Mouse (Mus musculus) midbrain, embryonic 14.5 days (tissue): ENCODE results near the gene Bcl2l11. TPM values are rescaled to one million over a fixed set of nuclear protein-coding genes. Genes with fewer than 3 reads are reported as not detected.

Experiments
- ATAC-seq: fragments of 200-750 bp; cut with Nextera tagmentation; 2 replicates; pipeline ENCODE4 v1.8.0; 2017; ENCODE audit warnings: moderate number of reproducible peaks, moderate library complexity; ENCODE audit not compliant: low FRiP score, low TSS enrichment
- DNase-seq: peaks from one replicate; pipeline ENCODE4 v3.0.0-alpha.2; 2015
- H3K27ac ChIP-seq: fragments of 300-500 bp; sonication (generic); replicated peaks from 2 replicates; pipeline ENCODE4 v1.5.1; 2014; ENCODE audit warnings: mild to moderate bottlenecking, low read depth, low read length, moderate library complexity
- H3K27me3 ChIP-seq: fragments of 300-500 bp; sonication (generic); 2 replicates; pipeline ENCODE4 v1.6.1; 2014; ENCODE audit warnings: low read length, control low read depth, mixed read lengths; ENCODE audit not compliant: control insufficient read depth, insufficient read depth
- H3K36me3 ChIP-seq: fragments of 300-500 bp; sonication (generic); 2 replicates; pipeline ENCODE4 v1.6.1; 2014; ENCODE audit warnings: low read length, control low read depth; ENCODE audit not compliant: control insufficient read depth, insufficient read depth
- H3K4me1 ChIP-seq: fragments of 300-500 bp; sonication (generic); 2 replicates; pipeline ENCODE4 v1.6.1; 2014; ENCODE audit warnings: mild to moderate bottlenecking, antibody characterized with exemption, low read length, control low read depth; ENCODE audit not compliant: control insufficient read depth, insufficient read depth
- H3K4me2 ChIP-seq: fragments of 300-500 bp; sonication (generic); 2 replicates; pipeline ENCODE4 v1.6.1; 2014; ENCODE audit warnings: mild to moderate bottlenecking, low read length, moderate library complexity
- H3K4me3 ChIP-seq: fragments of 300-500 bp; sonication (generic); replicated peaks from 2 replicates; pipeline ENCODE4 v1.5.1; 2014; ENCODE audit warnings: low read depth, low read length
- H3K9ac ChIP-seq: fragments of 300-500 bp; sonication (generic); replicated peaks from 2 replicates; pipeline ENCODE4 v1.6.1; 2014; ENCODE audit warnings: mild to moderate bottlenecking, low read length, moderate library complexity
- H3K9me3 ChIP-seq: fragments of 300-500 bp; sonication (generic); 2 replicates; pipeline ENCODE4 v1.6.1; 2016; ENCODE audit warnings: low read length, control low read depth, mixed read lengths; ENCODE audit not compliant: control insufficient read depth
- WGBS: fragments of 180-500 bp; shearing (Covaris S2); extraction: QIAGEN DNeasy Blood & Tissue Kit; methylation state at CpG from one replicate; pipeline ENCODE4 v1.1.7; 2014; 5-methylcytosine and 5-hydroxymethylcytosine counted together
- polyA plus RNA-seq: library from polyadenylated mRNA; unstranded; fragments of >200 nt; fragmentation: Nextera tagmentation; extraction: Ambion mirVana; gene quantifications from 2 replicates; pipeline ENCODE4 v1.2.1, GENCODE M21; 2014

Gene Bcl2l11
- polyA plus RNA-seq, 1 experiment from 2014 or later, result 13.3 TPM

GRCm38 (mm10) chr2:128128532-128128931 lies 2.7 kb downstream of the Bcl2l11 start:
- no peak overlapping the region for H3K27ac ChIP-seq
- H3K36me3 ChIP-seq, result 0 out of 2 replicates have a peak, but pooled peaks cover 5% of the 10 kb centered on the region
- no peak for ATAC-seq
- peak overlapping the region; percentile 64 for H3K4me3 ChIP-seq
- no peaks in the 10 kb centered on the region for H3K9me3 ChIP-seq
- peak overlapping the region; percentile 100 for H3K4me2 ChIP-seq
- 10% methylated on average over 10 of the region's 10 CpGs for WGBS
- peaks cover 28% of the 10 kb centered on the region for H3K4me1 ChIP-seq
- peak overlapping the region; percentile 66; the same call in 1 of the 2 replicates for H3K9ac ChIP-seq
- DNase-seq, result no peak
- peaks cover 18% of the 10 kb centered on the region for H3K27me3 ChIP-seq

GRCm38 (mm10) chr2:128131503-128131902 lies 5.7 kb downstream of the Bcl2l11 start:
- DNase-seq (no peak), ATAC-seq (no peak)
- Histone ChIP-seq H3K9ac (no peak overlapping the region), H3K4me2 (no peak overlapping the region), H3K4me1 (peaks cover 12% of the 10 kb centered on the region), H3K9me3 (no peaks in the 10 kb centered on the region), H3K36me3 (0 out of 2 replicates have a peak, but pooled peaks cover 13% of the 10 kb centered on the region), H3K4me3 (no peak overlapping the region), H3K27me3 (0 out of 2 replicates have a peak, but pooled peaks cover 4% of the 10 kb centered on the region), H3K27ac (no peak overlapping the region)
- WGBS, result 90% methylated on average over 11 of the region's 11 CpGs

DNA sequence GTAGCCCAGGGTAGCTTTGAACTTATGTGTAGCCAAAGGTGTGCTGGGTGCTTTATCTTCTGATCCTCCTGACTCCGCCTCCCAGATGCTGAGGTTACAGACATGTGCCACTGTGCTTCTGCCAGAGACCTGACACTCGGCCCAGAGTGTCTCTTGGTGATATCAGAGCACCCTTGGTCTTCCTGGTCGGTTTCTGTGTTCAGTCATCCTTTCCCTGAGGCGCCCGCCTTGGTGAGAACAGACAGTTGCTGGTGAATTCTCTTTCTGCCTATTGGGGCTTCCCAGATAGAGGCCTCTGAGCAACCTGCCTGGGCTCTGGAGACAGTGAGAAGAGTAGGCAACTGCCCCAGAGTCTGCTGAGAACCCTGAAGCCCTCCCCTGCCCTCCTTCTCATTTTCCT lies 6.8 kb downstream of the Bcl2l11 start:
- no peak overlapping the region for H3K9ac ChIP-seq
- H3K4me1 ChIP-seq, result peaks cover 12% of the 10 kb centered on the region
- no peaks in the 10 kb centered on the region for H3K9me3 ChIP-seq
- H3K27ac ChIP-seq, result no peak overlapping the region
- WGBS, result 86% methylated on average over 5 of the region's 5 CpGs
- H3K4me3 ChIP-seq, result no peak overlapping the region
- 0 out of 2 replicates have a peak, but pooled peaks cover 13% of the 10 kb centered on the region for H3K36me3 ChIP-seq
- H3K4me2 ChIP-seq, result no peak overlapping the region
- ATAC-seq, result no peak
- 0 out of 2 replicates have a peak, but pooled peaks cover 4% of the 10 kb centered on the region for H3K27me3 ChIP-seq
- DNase-seq, result no peak

DNA sequence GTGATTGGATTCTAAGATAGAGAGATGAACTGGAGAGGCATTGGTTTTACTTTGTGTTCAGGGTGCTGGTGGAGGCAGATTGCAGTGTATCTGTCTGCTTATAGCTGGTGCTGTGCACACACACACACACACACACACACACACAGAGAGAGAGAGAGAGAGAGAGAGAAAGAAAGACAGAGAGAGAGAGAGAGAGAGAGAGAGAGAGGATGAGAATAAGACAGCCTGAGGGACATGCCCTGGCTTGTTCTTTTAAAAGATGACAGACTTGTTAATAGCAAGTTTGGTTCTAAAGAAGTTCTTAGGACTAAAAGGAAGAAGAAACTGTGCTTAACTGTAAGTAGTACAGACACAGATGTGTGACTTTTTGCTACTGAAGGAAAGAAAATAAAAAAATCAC lies 8.0 kb downstream of the Bcl2l11 start:
- H3K36me3 ChIP-seq, result 0 out of 2 replicates have a peak, but pooled peaks cover 13% of the 10 kb centered on the region
- H3K9ac ChIP-seq, result no peak overlapping the region
- H3K4me1 ChIP-seq, result peaks cover 7% of the 10 kb centered on the region
- no peak for ATAC-seq
- no peak overlapping the region for H3K4me2 ChIP-seq
- no peak overlapping the region for H3K27ac ChIP-seq
- no peaks in the 10 kb centered on the region for H3K9me3 ChIP-seq
- no peak overlapping the region for H3K4me3 ChIP-seq
- H3K27me3 ChIP-seq, result no peaks in the 10 kb centered on the region
- no peak for DNase-seq

GRCm38 (mm10) chr2:128134474-128134873 lies 8.6 kb downstream of the Bcl2l11 start:
- H3K4me3 ChIP-seq, result no peak overlapping the region
- H3K27ac ChIP-seq, result no peak overlapping the region
- ATAC-seq (no peak), DNase-seq (no peak)
- H3K9me3 ChIP-seq, result no peaks in the 10 kb centered on the region
- peaks cover 10% of the 10 kb centered on the region for H3K4me1 ChIP-seq
- no peaks in the 10 kb centered on the region for H3K27me3 ChIP-seq
- no peak overlapping the region for H3K4me2 ChIP-seq
- 0 out of 2 replicates have a peak, but pooled peaks cover 13% of the 10 kb centered on the region for H3K36me3 ChIP-seq
- 86% methylated on average over 5 of the region's 5 CpGs for WGBS
- H3K9ac ChIP-seq, result no peak overlapping the region

- Histone ChIP-seq H3K36me3 (0 out of 2 replicates have a peak, but pooled peaks cover 13% of the 10 kb centered on the region), H3K4me3 (no peak overlapping the region), H3K9me3 (no peaks in the 10 kb centered on the region), H3K27ac (no peak overlapping the region), H3K4me1 (peaks cover 15% of the 10 kb centered on the region), H3K27me3 (no peaks in the 10 kb centered on the region), H3K9ac (no peak overlapping the region), H3K4me2 (no peak overlapping the region)
- no peak for ATAC-seq
- WGBS, result 78% methylated on average over 8 of the region's 8 CpGs
- DNase-seq, result no peak
These were observed 9.1 kb downstream of the Bcl2l11 start for GRCm38 (mm10) chr2:128134948-128135347.

DNA sequence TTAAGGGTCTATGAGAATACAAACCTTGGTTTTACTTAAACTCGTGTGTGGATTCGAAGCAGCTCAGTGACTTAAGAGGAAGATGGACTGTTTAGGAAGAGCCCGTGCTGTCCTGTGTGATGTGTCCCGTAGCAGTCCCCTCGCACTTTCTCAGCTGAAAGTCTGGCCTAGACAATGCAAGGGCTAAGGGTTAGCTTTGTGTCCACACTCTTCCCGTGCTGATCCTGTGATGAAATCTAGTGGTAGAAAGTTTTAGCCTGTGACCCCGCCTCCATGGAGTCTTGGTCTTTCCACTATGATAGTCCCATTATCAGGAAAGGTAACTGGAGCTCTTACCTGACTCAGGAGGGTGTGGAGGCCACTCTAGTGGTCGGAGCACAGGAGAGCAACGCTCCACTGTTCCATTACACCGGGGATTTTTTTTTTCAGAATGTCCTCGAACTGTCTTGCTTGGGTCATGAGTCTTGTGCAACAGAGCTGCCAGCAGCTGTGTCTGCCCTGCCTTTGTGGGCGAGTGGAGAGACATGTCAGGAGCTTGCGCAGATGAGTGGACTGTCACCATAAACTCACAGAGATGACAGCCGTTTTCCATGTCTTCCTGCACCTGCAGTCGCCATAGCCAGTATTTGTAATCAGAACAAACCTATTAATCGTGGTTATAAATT lies 11.1 kb downstream of the Bcl2l11 start:
- Histone ChIP-seq H3K36me3 (0 out of 2 replicates have a peak, but pooled peaks cover 11% of the 10 kb centered on the region), H3K27ac (no peak overlapping the region), H3K4me2 (no peak overlapping the region), H3K9ac (no peak overlapping the region), H3K27me3 (no peaks in the 10 kb centered on the region), H3K9me3 (no peaks in the 10 kb centered on the region), H3K4me1 (peaks cover 21% of the 10 kb centered on the region), H3K4me3 (no peak overlapping the region)
- DNase-seq (no peak), ATAC-seq (no peak)
- 89% methylated on average over 16 of the region's 16 CpGs for WGBS

GRCm38 (mm10) chr2:128137480-128138276 lies 11.8 kb downstream of the Bcl2l11 start:
- Histone ChIP-seq H3K27me3 (no peaks in the 10 kb centered on the region), H3K4me2 (no peak overlapping the region), H3K27ac (no peak overlapping the region), H3K4me3 (no peak overlapping the region), H3K4me1 (peaks cover 21% of the 10 kb centered on the region), H3K36me3 (0 out of 2 replicates have a peak, but pooled peaks cover 8% of the 10 kb centered on the region), H3K9me3 (no peaks in the 10 kb centered on the region), H3K9ac (no peak overlapping the region)
- ATAC-seq (no peak), DNase-seq (no peak)
- 84% methylated on average over 22 of the region's 22 CpGs for WGBS
